Mouse (Mus musculus) lung, postnatal 4 days (tissue): ENCODE data around the gene Gm20390.

Experiments
- DNase-seq, 2 experiments: peaks; one replicate each; pipeline ENCODE4 v3.0.0; 2021

Gene Gm20390

GRCm38 (mm10) chr11:93968005-93968847 is at the start of gene Gm20390, which contains the start of gene Nme1:
Gene Gm20390, minus strand, starts transcription at chr11:93968293.
Gene Nme1, minus strand, starts transcription at chr11:93968521.
- peak; percentile 96 to 97 for DNase-seq

- DNase-seq = no peak
These were observed 35.3 kb upstream of the Gm20390 start for GRCm38 (mm10) chr11:94003346-94003745.

DNA sequence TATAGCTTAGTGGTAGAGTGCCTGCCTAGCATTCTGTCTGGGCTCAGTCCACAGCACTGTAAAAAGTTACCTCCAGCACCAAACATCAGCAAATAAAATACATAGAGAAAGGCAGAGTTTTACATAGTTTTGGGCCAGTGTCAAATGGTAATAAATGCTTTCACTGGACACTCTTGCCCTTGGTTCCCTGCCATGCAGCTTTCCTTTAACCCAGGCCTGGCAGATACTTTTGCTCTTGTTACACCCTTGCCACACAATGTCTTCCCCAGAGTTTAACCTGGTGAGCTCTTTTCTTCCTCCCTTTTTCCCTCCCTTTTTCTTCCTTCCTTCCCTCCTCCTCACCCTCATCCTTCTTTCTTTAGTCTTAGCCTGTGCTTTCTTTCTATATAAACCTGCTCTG is 31.2 kb upstream of the Gm20390 start:
- no peak for DNase-seq

DNA sequence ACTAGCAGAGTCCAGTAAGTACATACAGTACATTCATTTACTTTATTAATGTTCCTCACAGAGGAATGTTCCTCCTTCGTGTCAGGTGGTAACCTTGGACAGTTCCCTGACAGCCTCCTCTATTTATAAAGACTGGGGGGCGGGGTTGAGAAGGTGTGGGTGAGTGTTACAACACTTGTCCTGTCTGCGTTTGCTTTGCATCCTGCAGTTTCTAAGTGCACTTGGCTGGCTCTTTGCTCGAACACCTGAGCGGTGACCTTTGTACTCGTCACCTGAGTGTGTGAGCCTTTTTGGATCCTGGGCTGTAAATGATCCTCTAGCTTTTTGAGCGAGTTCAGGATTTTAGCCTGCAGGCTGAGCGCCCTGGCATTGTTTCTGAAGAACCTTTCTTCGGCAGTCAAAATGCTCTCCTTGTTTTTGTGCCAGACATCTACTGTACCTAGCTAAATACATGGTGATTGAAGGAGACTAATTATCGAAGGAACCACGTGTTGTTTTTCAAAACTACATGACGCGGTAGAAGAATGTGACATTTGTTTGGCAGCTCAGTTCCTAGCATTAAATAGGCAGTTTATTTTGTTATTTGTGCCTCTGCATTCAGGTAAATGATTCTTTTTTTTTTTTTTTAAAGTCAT is 29.2 kb upstream of the Gm20390 start:
- peak; percentile 68 to 78 for DNase-seq

- DNase-seq = peak; percentile 64 to 65
These were observed 28.4 kb upstream of the Gm20390 start for GRCm38 (mm10) chr11:93996306-93997140.

- DNase-seq = peak; percentile 96 to 97
These were observed 27.7 kb upstream of the Gm20390 start, which contains the start of gene Spag9 for GRCm38 (mm10) chr11:93995720-93996305. Gene Spag9, plus strand, starts transcription at chr11:93996091.

DNA sequence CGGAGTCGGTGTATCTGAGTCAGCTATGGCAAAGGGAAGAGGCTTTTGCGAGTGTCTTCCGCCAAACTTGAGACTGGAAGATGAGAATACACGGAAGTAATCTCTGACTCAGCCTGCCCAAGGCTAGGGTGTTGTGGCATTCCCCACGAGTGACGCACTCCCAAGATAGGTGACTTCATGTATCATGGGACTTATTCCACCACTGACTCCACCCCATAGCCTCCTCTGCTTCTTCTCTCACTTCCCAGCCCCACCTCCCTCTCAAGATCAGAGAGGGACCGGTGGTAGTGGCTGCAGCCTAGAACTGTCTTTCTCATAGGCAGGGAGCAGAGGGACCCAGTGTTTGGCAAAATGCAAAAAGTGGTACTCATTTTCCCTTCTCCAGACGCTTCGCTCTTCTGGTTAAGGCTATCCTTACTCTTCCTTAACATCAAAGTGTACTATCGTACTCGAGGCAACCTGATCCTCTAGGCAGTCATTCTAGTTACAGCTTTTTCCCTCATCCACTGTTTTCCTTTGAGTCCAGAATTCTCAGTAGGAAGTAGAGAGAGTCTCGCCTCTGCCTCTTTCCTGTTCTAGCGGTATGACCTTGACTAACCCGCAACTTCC is 27.1 kb upstream of the Gm20390 start:
- peak; percentile 88 to 89 for DNase-seq

DNA sequence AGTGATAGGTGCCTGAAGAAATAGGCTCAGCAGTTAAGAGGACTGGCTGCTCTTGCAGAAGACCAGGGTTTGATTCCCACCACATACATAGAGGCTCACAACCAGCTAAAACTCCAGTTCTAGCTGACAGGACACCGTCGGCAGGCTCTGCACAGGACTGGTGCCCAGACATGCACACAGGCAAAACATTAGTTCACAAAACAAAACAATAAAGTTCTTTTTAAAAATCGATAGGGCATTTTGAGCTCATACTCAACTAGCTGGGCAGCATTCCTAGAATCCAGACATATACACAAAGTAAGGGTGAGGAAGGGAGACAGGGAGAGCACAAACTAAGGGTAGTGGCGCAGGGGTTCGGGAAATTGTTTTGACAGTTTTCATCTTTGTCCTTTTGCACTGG is 26.4 kb upstream of the Gm20390 start:
- DNase-seq = peak; percentile 6 to 21

GRCm38 (mm10) chr11:93988328-93989062 is 20.4 kb upstream of the Gm20390 start:
- DNase-seq = peak; percentile 32 to 55

GRCm38 (mm10) chr11:93987625-93988327 is 19.7 kb upstream of the Gm20390 start:
- DNase-seq = no peak

DNA sequence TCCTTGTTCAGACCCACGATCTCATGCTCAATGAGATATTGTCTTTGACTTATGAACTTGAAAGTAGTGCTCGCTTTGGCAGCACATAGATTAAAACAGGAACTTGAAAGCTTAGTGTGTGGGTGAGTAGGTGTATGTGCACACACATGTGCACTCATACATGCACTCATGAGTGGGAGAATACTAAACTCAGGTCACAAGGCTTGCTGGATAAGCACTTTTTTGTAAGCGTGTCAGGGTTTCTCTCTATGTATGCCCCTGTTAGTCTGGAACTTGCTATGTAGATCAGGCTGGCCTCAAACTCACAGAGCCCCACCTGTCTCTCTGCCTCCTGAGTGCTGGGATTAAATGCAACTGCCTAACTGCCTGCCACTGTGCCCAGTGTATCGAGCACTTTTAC is 18.9 kb upstream of the Gm20390 start:
- no peak for DNase-seq

GRCm38 (mm10) chr11:93986298-93986697 is 18.2 kb upstream of the Gm20390 start:
- no peak for DNase-seq

- no peak for DNase-seq
These were observed 17.2 kb upstream of the Gm20390 start for GRCm38 (mm10) chr11:93985265-93985664.

- no peak for DNase-seq
These were observed 16.5 kb upstream of the Gm20390 start for GRCm38 (mm10) chr11:93984619-93985018.

GRCm38 (mm10) chr11:93979502-93980049 is 11.5 kb upstream of the Gm20390 start:
- DNase-seq = no peak

DNA sequence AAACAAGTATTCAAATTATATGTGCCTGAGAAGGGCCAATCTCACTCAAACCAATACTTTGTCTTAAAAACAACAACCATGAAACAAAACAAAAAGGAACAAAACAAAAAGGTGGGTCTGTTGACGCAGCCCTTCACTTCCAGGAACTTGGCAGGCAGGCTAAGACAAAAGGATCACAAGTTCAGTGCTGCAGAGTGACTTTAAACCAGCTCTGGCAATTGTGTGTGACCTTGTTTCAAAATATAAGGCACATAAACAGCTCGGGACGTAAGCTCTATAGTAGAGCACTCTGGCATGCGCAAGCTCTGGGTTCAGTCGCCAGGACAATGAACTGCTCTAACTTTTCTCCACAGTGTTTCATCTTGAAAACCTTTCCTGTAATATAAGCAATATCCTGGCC is 4.9 kb upstream of the Gm20390 start:
- no peak for DNase-seq

DNA sequence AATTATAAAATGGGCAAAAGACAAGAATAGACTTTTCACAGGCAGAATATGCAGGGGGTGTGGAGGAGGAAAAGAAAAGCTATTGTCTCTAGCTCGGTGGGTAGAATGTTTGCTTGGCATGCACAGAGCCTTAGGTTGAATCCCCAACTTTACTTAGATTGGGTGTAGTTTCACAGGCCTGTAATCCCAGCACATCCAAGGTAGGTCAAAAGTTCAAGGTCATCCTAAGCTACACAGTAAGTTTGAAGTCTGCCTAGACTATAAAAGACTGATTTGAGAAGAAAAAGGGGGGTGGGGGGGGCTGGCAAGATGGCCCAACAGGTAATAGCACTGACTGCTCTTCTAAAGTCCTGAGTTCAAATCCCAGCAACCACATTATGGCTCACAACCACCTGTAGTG is 1.7 kb upstream of the Gm20390 start:
- no peak for DNase-seq

DNA sequence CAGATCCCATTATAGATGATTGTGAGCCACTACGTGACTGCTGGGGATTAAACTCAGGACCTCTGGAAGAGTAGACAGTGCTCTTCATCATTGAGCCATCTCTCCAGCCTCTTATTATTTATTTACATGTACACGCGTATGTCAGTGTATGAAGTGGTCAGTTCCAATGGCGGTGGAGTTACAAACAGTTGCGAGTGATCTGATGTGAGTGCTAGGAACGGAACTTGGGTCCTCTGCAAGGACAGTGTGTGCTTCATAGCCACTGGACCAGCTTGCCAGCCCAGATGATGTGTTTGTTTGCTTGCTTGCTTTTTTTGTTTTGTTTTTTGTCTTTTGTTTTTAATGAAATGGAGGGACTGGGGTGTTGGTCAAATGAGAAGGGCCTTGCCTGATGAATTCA is 1.1 kb upstream of the Gm20390 start:
- DNase-seq = no peak

DNA sequence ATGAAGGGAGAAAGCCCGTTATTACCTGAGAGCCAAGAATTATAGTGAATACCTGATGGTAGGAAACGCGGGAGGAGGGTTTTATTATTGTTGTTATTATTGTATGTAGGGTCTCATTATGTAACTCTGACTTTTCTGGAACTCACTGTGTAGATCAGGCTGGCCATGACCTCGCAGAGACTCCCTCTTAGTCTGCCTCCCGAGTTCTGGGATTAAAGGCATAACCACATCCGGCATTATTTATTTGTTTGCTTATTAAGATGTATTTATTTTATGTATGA is 695 bp upstream of the Gm20390 start:
- no peak for DNase-seq

GRCm38 (mm10) chr11:93967381-93967780 is 712 bp downstream of the Gm20390 start:
- no peak for DNase-seq

GRCm38 (mm10) chr11:93965391-93965790 is 2.7 kb downstream of the Gm20390 start:
- no peak for DNase-seq
